Mouse (Mus musculus) neural tube, embryonic 14.5 days (tissue): ENCODE measurements at regions not wholly inside any gene's neighbourhood (a gene's known extent, or its start where the extent isn't known, plus 50 kb on each side); places are given as distances from the start of the nearest gene placed in this dataset.

Experiments used
- ATAC-seq: fragments of 200-750 bp; cut with Nextera tagmentation; 2 replicates; pipeline ENCODE4 v1.8.0; 2017; ENCODE audit warnings: low read depth, mild to moderate bottlenecking, moderate TSS enrichment, moderate library complexity
- H3K27ac ChIP-seq: fragments of 300-500 bp; sonication (generic); 2 replicates; pipeline ENCODE4 v1.5.1; 2014; ENCODE audit warnings: low read depth, mild to moderate bottlenecking, control low read depth, low read length, moderate library complexity, mixed read lengths
- H3K27me3 ChIP-seq: fragments of 300-500 bp; sonication (generic); 2 replicates; pipeline ENCODE4 v1.6.1; 2014; ENCODE audit warnings: low read length; ENCODE audit not compliant: control insufficient read depth, insufficient read depth
- H3K36me3 ChIP-seq: fragments of 300-500 bp; sonication (generic); 2 replicates; pipeline ENCODE4 v1.6.1; 2014; ENCODE audit warnings: low read length, mixed read lengths; ENCODE audit not compliant: control insufficient read depth, insufficient read depth
- H3K4me1 ChIP-seq: fragments of 300-500 bp; sonication (generic); 2 replicates; pipeline ENCODE4 v1.6.1; 2014; ENCODE audit warnings: low read length; ENCODE audit not compliant: control insufficient read depth, insufficient read depth
- H3K4me2 ChIP-seq: fragments of 300-500 bp; sonication (generic); 2 replicates; pipeline ENCODE4 v1.6.1; 2014; ENCODE audit warnings: mild to moderate bottlenecking, low read depth, low read length, control low read depth
- H3K4me3 ChIP-seq: fragments of 300-500 bp; sonication (generic); 2 replicates; pipeline ENCODE4 v1.5.1; 2014; ENCODE audit warnings: low read depth, low read length, control low read depth, mixed read lengths
- H3K9ac ChIP-seq: fragments of 300-500 bp; sonication (generic); replicated peaks from 2 replicates; pipeline ENCODE4 v1.6.1; 2014; ENCODE audit warnings: low read depth, mild to moderate bottlenecking, control low read depth, low read length, mixed read lengths
- H3K9me3 ChIP-seq: fragments of 300-500 bp; sonication (generic); 2 replicates; pipeline ENCODE4 v1.6.1; 2016; ENCODE audit warnings: low read length; ENCODE audit not compliant: control insufficient read depth
- WGBS: fragments of 180-500 bp; shearing (Covaris S2); extraction: QIAGEN DNeasy Blood & Tissue Kit; methylation state at CpG from one replicate; pipeline ENCODE4 v1.1.7; 2014; 5-methylcytosine and 5-hydroxymethylcytosine counted together

DNA sequence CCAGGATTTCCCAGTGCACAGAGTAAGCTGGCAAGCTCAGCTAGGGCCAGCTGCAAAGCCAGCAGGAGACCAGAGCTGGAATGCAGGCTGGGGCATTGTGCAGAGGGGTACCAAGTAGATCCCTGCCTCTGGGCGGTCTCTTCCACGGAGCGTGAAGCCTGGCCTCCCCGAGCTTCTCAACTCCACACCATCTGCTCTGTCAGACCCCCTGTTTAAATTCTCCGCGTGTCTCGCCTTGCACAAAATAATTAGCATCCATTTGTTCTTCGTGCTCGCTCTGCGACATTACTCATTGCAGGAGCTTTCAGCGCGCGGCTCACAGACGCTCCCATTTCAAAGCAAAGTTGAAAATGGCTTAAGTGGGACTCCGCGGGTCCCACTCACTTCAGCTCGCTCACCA, 209.3 kb upstream of the Nlrp1b start:
- ATAC-seq: peak; percentile 90
- Histone ChIP-seq H3K4me3 (no peak overlapping the region; the same call in 1 of the 2 replicates), H3K9me3 (no peaks in the 10 kb centered on the region), H3K4me1 (peaks cover 7% of the 10 kb centered on the region; the same call in 1 of the 2 replicates), H3K4me2 (peak overlapping the region; percentile 40), H3K36me3 (no peaks in the 10 kb centered on the region), H3K9ac (no peak overlapping the region; the same call in 1 of the 2 replicates), H3K27me3 (no peaks in the 10 kb centered on the region), H3K27ac (peak overlapping the region; percentile 49)
- WGBS: 2% methylated on average over 17 of the region's 17 CpGs

DNA sequence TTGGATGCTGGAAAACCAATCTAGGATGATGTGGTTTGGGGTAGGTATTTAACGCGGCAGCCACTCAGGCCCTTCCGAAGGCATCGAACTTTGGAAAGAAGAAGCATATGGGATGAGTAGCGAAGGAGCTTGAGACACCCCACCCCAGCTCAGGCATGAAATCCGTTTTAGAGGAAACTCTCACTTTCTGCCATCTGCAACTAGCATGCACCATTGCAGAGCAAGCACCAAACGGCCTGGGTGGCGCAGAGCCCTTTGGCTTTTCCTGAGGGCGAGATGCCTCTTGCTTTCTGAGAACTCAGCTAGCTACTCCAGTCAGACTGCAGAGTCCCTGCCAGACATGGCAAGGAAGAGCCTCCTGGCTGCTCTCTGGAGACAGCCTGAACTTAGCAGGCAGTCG, 209.9 kb upstream of the Nlrp1b start:
- no peak overlapping the region; the same call in 1 of the 2 replicates for H3K4me3 ChIP-seq
- H3K36me3 ChIP-seq: no peaks in the 10 kb centered on the region
- peak; percentile 2; the same call in 1 of the 2 replicates for ATAC-seq
- 49% methylated on average over 10 of the region's 10 CpGs for WGBS
- peaks cover 7% of the 10 kb centered on the region; the same call in 1 of the 2 replicates for H3K4me1 ChIP-seq
- no peak overlapping the region; the same call in 1 of the 2 replicates for H3K9ac ChIP-seq
- no peaks in the 10 kb centered on the region for H3K27me3 ChIP-seq
- H3K4me2 ChIP-seq: peak overlapping the region; percentile 40
- peak overlapping the region; percentile 49 for H3K27ac ChIP-seq
- H3K9me3 ChIP-seq: no peaks in the 10 kb centered on the region

DNA sequence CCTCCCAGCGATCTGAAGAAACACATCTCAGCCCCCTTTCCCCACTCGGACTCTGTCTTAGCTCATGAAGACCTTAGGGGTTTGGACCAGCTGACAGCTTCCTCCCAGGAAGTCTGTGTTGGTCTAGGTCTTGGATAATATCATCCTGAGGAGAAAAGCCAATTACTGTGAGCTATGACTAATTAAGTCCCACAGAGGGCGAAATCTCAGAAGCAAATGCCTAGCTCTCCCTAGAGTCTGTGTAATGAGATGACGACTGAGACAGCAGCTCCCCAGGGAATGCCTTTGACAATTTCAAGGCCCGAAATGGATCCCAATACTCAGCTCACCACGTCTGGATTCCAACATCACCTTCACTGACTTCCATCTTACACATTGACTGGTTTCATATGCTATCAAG, 213.5 kb upstream of the Nlrp1b start:
- WGBS: 45% methylated on average over 6 of the region's 6 CpGs
- H3K4me1 ChIP-seq: peaks cover 7% of the 10 kb centered on the region; the same call in 1 of the 2 replicates
- H3K4me3 ChIP-seq: no peak overlapping the region
- no peak overlapping the region for H3K27ac ChIP-seq
- H3K9me3 ChIP-seq: no peaks in the 10 kb centered on the region
- no peaks in the 10 kb centered on the region for H3K36me3 ChIP-seq
- H3K9ac ChIP-seq: no peak overlapping the region
- no peaks in the 10 kb centered on the region for H3K27me3 ChIP-seq
- no peak for ATAC-seq
- no peak overlapping the region for H3K4me2 ChIP-seq

DNA sequence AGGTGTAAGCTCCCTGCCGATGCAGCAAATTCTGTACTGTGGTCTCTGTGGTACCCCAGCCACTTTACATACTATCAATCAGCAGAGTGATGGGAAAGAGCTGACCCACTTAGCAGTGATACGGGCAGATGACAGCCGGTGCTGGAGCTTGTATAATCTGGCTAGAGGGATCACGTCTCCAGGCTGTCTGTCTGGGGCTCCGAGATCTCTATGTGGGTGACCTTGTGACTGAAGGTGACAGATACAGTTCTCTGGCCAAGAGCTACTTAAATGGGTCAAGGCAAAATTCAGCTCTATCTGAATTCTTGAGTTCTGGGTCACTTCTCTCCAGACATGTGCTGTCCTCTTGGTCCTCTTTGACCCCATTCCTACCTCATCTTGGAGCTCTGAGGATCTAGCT, 216.1 kb upstream of the Nlrp1b start:
- no peaks in the 10 kb centered on the region for H3K4me1 ChIP-seq
- no peak overlapping the region for H3K9ac ChIP-seq
- H3K4me3 ChIP-seq: no peak overlapping the region
- no peaks in the 10 kb centered on the region for H3K9me3 ChIP-seq
- ATAC-seq: no peak
- H3K36me3 ChIP-seq: no peaks in the 10 kb centered on the region
- WGBS: 48% methylated on average over 5 of the region's 5 CpGs
- H3K27me3 ChIP-seq: no peaks in the 10 kb centered on the region
- no peak overlapping the region for H3K27ac ChIP-seq
- no peak overlapping the region for H3K4me2 ChIP-seq

DNA sequence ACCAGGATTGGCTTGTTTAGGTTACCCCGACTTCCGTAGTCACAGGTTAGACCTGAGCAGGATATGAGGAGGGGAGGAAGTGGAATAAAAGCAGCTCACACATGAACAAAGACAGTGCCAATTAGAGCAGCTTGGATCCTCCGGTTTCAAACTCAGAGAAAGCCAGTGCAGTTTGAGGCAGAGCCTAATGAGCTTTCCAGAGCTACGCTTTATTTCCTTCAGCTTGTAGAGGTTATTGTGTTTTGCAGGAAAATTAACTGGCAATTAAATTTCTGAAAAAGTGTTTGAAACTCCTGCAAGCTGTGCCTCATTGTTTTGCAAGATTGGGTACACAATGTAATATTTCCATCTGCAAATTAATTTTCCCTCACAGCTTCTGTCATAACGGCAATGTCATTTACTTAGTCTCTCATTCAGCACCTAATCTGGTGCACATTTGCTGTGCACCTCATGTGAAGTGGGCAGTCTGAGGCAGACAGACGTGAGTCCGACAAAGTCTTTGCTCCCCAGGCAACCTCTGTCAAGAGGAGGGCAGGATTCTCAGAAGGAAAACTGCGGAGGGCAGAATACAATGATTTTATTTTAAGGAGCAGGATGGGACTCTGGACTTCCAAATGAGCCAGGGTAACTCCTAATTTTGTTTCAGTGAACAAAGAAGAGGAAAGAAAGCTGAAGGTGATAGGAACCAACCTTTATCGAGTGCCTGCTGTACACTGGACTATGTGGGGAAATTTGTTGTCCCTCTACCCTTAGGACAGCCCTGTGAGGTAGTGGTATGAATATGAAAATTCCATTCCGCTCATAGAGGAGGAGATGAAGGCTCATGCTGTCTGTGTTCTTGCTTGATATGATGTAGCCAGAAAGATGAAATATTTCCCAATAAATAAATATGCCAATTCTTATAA, 217.6 kb upstream of the Nlrp1b start:
- no peak overlapping the region for H3K27ac ChIP-seq
- H3K36me3 ChIP-seq: no peaks in the 10 kb centered on the region
- H3K27me3 ChIP-seq: no peaks in the 10 kb centered on the region
- no peak overlapping the region for H3K4me3 ChIP-seq
- no peaks in the 10 kb centered on the region for H3K4me1 ChIP-seq
- H3K4me2 ChIP-seq: no peak overlapping the region
- WGBS: 55% methylated on average over 10 of the region's 10 CpGs
- H3K9ac ChIP-seq: 0 out of 2 replicates have a peak overlapping the region, but pooled peaks have one; percentile 16
- H3K9me3 ChIP-seq: no peaks in the 10 kb centered on the region
- no peak for ATAC-seq

DNA sequence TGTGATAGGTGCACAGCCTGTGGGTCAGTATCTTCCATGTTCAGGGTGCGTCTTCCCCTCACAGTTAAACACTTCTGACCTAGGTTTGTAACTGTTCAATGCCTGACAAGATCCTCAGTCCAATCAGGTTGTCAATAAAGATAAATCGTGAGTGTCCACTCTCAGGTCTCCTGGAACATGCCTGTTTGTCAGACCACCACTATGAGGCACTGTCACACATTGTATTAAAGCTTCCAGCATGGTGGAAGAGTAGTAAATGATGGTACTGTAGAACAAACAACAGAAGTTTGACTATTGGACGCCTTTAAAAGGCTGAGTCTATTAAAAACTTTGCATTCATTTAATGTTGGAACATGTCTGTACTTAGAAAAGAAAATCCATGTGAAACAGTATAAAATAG, 249.6 kb upstream of the Nlrp1b start:
- ATAC-seq: no peak

DNA sequence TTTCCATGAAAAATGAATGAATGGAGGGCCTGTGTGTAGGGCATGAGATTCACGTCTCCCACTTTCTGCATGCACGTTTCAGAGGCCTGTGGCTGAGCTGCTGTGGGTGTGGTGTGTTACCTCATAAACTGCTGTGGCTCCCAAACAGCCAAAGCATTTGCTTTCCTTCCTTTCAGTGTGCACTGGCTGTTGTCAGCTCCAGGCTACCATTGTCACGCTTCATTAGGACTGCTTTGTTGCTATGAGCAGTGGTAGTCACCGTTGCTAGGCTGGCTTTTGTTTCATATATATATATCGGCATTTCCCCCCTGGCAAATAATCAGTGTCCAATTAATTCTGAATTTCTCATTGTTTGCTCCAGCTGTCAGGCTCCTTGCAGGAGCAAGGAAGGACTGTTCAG, 251.9 kb upstream of the Wscd1 start:
- Histone ChIP-seq H3K27ac (0 out of 2 replicates have a peak overlapping the region, but pooled peaks have one; percentile 45), H3K4me2 (no peak overlapping the region), H3K9ac (no peak overlapping the region), H3K36me3 (no peaks in the 10 kb centered on the region), H3K4me1 (peaks cover 8% of the 10 kb centered on the region; the same call in 1 of the 2 replicates), H3K4me3 (no peak overlapping the region), H3K27me3 (no peaks in the 10 kb centered on the region), H3K9me3 (no peaks in the 10 kb centered on the region)
- 10% methylated on average over 5 of the region's 5 CpGs for WGBS
- ATAC-seq: peak; percentile 78; the same call in 1 of the 2 replicates

More for the DNA sequence above, 249.6 kb upstream of the Nlrp1b start:
- H3K4me3 ChIP-seq: no peak overlapping the region
- WGBS: 86% methylated on average over 3 of the region's 3 CpGs
- no peak overlapping the region for H3K27ac ChIP-seq
- H3K4me1 ChIP-seq: no peaks in the 10 kb centered on the region
- H3K36me3 ChIP-seq: no peaks in the 10 kb centered on the region
- no peak overlapping the region for H3K9ac ChIP-seq
- no peaks in the 10 kb centered on the region for H3K27me3 ChIP-seq
- H3K9me3 ChIP-seq: no peaks in the 10 kb centered on the region
- H3K4me2 ChIP-seq: no peak overlapping the region

DNA sequence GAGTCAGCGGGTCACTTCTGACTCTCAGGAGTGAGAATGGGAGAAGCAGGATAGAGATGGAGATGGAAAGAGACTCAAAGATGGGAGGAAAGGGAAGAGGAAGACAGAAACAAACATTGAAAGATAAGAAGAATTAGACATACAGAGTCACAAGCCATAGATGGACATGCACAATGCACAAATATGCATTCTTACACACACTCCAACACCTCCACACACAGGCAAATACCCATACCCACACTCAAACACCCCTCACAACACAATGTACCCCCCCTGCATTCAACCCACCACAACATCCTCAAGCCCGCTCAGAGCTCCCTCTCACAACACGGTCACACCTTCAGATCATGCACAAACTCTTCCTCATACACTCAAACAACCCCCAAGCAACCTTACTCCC, 251.4 kb upstream of the Wscd1 start:
- Histone ChIP-seq H3K4me2 (no peak overlapping the region), H3K9me3 (no peaks in the 10 kb centered on the region), H3K27ac (no peak overlapping the region), H3K36me3 (no peaks in the 10 kb centered on the region), H3K4me1 (peaks cover 8% of the 10 kb centered on the region; the same call in 1 of the 2 replicates), H3K4me3 (no peak overlapping the region), H3K27me3 (no peaks in the 10 kb centered on the region), H3K9ac (no peak overlapping the region)
- no peak for ATAC-seq
- WGBS: 50% methylated on average over 3 of the region's 3 CpGs

DNA sequence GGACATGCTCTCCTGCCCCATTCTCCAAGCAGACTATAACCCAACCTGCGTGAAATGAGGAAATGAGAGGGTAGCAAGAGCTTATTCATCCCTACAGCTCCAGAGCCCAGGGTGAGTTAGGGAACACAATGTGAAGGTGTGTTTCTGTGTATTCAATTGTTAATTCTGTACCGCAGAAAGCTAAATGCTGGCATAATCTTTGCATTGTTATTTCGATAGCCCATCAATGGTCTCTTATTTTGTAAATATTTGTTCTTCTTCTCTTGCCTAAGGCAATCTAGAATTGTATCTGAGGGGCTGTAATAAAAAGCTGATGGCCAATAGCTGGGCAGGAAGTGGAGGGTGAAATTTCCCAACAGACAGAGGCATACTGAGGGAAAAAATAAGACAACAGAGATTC, 247.6 kb upstream of the Wscd1 start:
- Histone ChIP-seq H3K36me3 (no peaks in the 10 kb centered on the region), H3K9ac (no peak overlapping the region), H3K4me2 (no peak overlapping the region), H3K4me1 (peaks cover 8% of the 10 kb centered on the region; the same call in 1 of the 2 replicates), H3K27me3 (no peaks in the 10 kb centered on the region), H3K4me3 (no peak overlapping the region), H3K27ac (no peak overlapping the region), H3K9me3 (no peaks in the 10 kb centered on the region)
- no peak for ATAC-seq
- WGBS: 77% methylated on average over 3 of the region's 3 CpGs
